Mouse (Mus musculus) monocyte, adult 59 days (primary cell): ENCODE data around the gene Gm20855. TPM values are rescaled to one million over a fixed set of nuclear protein-coding genes. Genes with fewer than 3 reads are reported as not detected.

Experiments used
- total RNA-seq, 2 experiments: library from RNA; stranded (reverse); gene quantifications; one replicate each; pipeline ENCODE4 v1.2.4; 2023

Gene Gm20855
- total RNA-seq = not detected

DNA sequence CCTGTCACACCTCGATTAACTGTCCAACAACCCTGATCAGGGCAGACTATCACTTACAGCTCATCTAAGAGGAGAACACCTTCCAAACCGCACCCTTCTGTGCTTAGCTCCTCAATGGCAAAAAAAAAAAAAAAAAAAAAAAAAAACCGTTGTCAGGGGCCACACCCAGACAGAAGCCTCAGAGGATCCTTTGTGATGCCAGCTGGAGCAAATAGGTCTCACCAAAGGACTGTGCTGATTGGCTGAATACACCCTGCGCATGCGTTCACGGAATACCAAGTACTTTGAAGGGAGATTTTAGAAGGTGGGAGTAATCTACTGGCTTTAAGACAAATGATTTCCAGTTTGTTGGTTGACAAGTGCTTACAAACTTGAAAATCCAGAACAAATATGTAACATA is at the start of gene Gm20855:
TSS of gene Gm20855 (minus strand) at position 101 of the 400 bp plus-strand sequence.

